Mouse (Mus musculus) left cerebral cortex, adult 2 months (tissue): Measurements from ENCODE around the gene Kif1b. TPM values are rescaled to one million over a fixed set of nuclear protein-coding genes. Genes with fewer than 3 reads are reported as not detected.

Experiments used
- DNase-seq, 2 experiments: peaks; one replicate each; pipeline ENCODE4 v3.0.0; 2021 to 2022; ENCODE audit warnings: low spot score in 2 of 2, mixed read lengths in 1 of 2; ENCODE audit errors: extremely low spot score in 1 of 2
- H3K27ac ChIP-seq: fragments of 200-600 bp; 2 replicates; pipeline ENCODE4 v1.8.1; 2022
- H3K4me3 ChIP-seq: fragments of 200-600 bp; 2 replicates; pipeline ENCODE4 v1.8.1; 2022
- CTCF ChIP-seq: fragments of 200-600 bp; IDR thresholded peaks from 2 replicates; pipeline ENCODE4 v1.8.1; 2022; ENCODE audit warnings: antibody characterized with exemption, mild to moderate bottlenecking, moderate library complexity
- intact Hi-C: fragments of 180-260 bp; cut with DNase I; formaldehyde crosslinking; loops from one replicate; pipeline ENCODE4 v1.15.1; 2025
- total RNA-seq, 2 experiments: library from RNA; stranded (reverse); gene quantifications; 2 replicates each; pipeline ENCODE4 v1.2.3; 2021

The Kif1b gene
- total RNA-seq, 2 experiments from 2014 or later = 444 to 487 TPM

DNA sequence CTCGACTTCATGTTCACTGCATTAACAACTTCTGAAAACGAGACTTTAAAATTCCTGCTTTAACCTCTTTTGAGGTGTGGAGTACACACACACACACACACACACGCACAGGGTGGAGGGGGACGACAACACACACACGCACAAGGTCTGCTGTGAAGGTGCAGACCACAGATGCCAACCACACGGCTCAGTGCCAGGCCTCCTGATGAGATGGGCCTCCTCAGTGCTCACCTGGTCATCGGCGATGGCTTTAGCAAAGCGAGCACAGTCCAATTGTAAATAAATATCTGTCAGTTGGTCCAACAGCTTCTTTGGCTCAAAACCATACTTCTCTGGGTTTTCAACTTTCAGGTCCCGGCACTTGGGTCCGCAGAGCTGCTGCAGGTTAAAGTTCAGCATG is 27.4 kb upstream of the Kif1b start:
- Histone ChIP-seq H3K27ac (no peak overlapping the region), H3K4me3 (no peak overlapping the region)
- intact Hi-C loops = no loop called here
- no peak for DNase-seq
- TF ChIP-seq CTCF = no peak

DNA sequence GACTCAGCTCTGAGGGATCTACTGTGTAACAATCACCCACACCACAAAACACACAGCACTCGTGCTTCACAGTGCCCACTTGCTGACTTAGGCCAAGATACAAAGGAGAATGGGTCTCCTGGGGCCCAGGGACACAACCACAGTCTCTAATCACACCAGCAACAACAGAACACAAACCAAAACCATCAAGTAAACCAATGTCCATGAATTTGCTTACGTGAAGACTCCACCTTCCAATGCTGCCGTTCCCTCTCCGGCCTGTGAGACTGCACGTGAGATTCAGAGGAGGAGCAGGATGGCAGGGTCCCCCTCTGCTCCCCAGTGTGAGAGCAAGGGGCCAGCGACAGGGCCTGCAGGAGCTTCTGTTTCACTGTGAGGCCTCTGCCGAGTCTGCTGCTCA is 25.2 kb upstream of the Kif1b start:
- intact Hi-C loops = no loop called here
- DNase-seq = no peak
- Histone ChIP-seq H3K4me3 (no peak overlapping the region), H3K27ac (no peak overlapping the region)
- TF ChIP-seq CTCF = no peak

DNA sequence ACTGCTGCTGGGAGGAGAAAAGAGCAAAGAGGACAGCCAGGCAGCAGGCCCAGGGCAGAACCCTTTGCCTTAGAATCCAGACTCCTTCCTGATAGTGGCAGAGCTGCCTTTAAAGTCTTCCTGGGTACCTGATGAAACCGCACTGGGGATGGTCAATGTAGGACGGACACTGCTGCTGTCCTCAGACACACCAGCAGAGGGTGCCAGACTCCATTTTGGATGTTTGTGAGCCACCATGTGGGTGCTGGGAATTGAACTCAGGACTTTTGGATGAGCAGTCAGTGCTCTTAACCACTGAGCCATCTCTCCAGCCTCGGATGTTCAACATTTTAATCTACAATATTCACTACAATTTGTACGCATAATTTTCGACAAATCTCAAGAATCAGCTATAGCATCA is 23.0 kb upstream of the Kif1b start:
- TF ChIP-seq CTCF = peak; percentile 27
- H3K4me3 ChIP-seq = no peak overlapping the region
- H3K27ac ChIP-seq = no peak overlapping the region
- DNase-seq = no peak
- intact Hi-C loops = no loop called here

DNA sequence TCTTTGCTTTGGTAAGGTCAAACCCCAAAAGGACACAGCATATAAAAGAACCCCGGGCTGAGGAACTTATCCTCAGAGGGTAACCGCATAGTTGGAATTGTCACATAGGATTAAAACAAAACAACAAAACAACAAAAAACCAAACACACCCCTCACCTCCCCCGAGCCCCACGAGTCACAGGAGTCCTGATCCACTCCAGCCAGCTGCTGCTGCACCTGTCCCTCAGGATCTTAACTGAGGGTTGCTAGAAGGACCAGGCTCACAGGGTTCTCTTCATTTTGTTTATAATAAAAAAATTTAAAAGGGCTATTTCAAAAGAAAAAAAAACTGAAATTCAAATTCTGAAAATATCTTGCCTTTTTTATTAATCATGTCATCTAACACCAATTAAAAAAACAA is 21.2 kb upstream of the Kif1b start:
- no peak for DNase-seq
- intact Hi-C loops = no loop called here
- H3K4me3 ChIP-seq = no peak overlapping the region

DNA sequence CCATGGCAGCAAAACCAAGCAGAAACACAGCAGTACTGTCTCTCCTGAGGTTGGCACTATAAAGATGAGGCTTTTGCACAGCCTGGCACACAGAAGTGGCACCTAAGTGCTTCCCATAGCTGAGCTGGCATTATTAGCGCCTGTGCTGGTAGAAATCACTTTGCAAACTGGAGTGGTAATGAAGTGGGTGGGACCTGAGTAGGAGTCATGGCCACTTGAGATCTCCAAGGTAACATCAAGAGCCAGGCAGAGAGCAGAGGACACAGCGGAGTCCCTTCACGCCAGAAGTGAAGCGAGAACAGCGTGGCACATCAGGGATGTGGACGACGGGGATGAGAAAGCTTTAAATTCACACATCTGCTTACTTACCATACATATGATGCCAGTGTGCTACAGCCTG is 19.8 kb upstream of the Kif1b start:
- no peak for DNase-seq
- Histone ChIP-seq H3K27ac (no peak overlapping the region), H3K4me3 (no peak overlapping the region)
- intact Hi-C loops = no loop called here
- no peak for TF ChIP-seq CTCF

More for the DNA sequence above, 21.2 kb upstream of the Kif1b start:
- no peak overlapping the region for H3K27ac ChIP-seq
- no peak for TF ChIP-seq CTCF

DNA sequence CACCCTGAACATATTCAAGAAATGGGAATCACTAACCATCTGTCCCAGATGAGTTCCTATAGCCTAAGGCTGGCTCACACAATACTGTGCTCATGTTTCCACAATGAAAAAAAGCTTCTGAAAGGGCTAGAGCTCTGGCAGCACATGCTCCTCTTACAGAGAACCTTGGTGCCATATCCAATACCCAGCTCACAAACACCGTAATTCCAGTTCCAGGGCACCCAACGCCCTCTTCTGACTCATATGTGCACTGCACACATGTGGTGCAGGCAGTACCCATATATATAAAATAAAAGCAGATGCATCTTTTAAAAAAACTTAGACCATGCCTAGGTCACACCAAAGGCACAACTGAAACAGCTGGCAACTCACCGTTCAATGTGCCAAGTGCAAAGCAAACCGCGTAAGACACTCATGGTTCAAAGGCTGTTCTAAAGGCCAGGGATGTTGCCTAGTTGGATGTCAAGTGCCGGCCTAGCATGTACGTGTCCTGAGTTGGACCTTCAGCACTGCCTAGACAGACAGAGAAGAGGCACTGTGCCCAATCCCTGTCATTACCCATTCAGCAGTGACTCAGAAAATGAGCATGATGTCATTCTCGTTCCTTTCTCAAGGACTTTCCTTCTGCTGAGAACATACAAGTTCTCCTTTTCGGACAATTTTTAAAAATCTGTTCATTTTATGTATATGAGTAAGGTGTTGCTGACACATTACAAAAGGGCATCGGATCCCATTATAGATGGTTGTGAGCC is 18.1 kb upstream of the Kif1b start:
- Histone ChIP-seq H3K27ac (no peak overlapping the region), H3K4me3 (no peak overlapping the region)
- no peak for DNase-seq
- intact Hi-C loops = no loop called here
- TF ChIP-seq CTCF = peak; percentile 20

DNA sequence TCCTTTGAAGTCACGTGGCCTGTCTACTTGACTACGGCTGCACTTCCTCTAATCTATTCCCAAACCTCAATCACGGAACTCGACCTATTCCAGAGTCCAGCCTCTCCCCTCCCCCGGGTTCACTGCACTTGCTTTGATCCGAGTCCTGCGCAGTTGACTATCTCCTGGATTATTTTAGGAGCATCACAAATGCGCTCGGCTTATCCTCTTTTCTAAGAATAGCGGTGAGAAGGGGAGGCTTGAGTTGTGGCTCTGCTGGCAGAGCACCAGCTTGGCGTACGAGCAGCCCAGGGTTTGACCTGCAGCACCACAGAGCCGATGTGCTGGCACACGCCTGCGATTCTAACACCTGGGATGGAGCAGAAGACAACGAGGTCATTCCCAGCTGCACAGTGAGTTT is 16.2 kb upstream of the Kif1b start:
- intact Hi-C loops = no loop called here
- no peak for TF ChIP-seq CTCF
- DNase-seq = no peak

DNA sequence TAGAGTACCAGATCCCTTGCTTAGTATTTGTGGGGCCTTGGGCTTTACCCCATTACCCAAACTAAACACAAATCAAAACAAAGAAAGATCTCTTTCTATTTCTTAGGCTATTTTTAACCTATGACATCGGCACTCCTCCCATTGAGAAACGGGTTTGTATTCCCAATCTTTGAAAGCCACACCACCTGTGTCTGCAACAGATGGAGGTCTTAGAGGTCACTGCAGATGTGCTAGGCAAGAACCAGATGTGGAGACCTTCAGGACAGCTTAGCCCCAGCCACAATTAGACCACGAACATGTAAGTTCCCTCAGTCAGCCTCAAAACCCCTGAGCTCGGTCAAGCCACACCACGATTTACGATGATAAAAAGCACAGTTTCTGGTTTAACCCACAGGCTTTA is 15.2 kb upstream of the Kif1b start:
- intact Hi-C loops = no loop called here
- no peak for TF ChIP-seq CTCF
- Histone ChIP-seq H3K4me3 (no peak overlapping the region), H3K27ac (no peak overlapping the region)
- DNase-seq = no peak

More for the DNA sequence above, 16.2 kb upstream of the Kif1b start:
- no peak overlapping the region for H3K27ac ChIP-seq
- H3K4me3 ChIP-seq = no peak overlapping the region

DNA sequence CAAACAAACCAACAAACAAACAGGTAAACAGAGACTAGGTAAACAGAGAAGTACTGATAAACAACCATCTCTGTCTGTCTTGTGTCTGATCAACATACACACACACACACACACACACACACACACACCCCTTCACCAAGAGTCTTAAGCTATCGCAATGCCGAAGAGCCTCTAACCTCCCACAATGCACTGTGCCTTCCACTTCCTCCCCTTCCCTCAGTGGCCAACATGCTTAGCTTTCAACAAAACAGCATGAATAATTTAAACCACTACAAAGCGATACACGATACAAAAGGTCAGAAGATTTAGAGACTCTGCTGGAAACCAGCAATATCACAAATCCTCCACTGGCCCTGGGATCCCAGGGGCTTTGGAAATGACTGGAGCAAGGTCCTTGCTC is 14.8 kb upstream of the Kif1b start:
- TF ChIP-seq CTCF = no peak
- H3K4me3 ChIP-seq = no peak overlapping the region
- no peak for DNase-seq
- intact Hi-C loops = no loop called here
- no peak overlapping the region for H3K27ac ChIP-seq

DNA sequence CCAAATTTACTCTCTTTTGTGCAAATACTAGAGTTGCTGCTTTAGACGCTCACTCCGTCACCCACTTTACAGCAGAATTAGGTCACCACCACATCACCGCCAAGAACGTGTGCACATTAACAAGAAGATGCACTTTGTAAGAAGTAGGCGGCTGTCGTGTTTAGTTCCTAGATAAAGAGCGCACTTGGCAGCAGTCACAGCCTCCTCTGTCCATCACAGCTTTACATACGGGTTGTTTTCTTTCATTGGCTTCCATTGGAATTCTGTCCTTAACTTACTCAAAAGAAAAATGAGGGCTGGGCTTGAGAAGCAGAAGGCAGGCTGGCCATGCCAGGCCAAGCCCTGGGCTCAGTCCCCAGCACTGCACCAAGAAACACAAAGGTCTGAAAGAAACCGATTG is 11.6 kb upstream of the Kif1b start:
- intact Hi-C loops = no loop called here
- Histone ChIP-seq H3K27ac (no peak overlapping the region), H3K4me3 (no peak overlapping the region)
- no peak for DNase-seq
- no peak for TF ChIP-seq CTCF

DNA sequence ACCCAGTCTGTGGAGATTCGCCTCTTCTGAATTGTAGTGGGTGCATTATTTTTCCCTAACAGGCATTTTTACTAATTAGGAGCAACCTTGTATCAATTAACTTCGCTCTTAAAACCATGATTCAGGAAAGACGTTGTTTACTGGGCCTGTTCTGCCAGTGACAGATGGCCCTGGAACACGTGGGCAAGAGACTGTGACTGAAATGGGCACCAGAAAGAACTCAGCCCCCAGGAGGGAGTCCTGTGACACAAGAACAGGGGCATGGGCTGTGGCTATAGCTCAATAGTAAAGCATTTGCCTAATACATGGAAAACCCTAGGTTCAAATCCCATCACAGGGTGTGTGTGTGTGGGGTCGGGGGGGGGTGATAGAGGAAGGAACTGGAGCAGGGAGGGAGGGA is 9.9 kb upstream of the Kif1b start:
- no peak for TF ChIP-seq CTCF
- no peak for DNase-seq
- Histone ChIP-seq H3K27ac (no peak overlapping the region), H3K4me3 (no peak overlapping the region)
- intact Hi-C loops = no loop called here

DNA sequence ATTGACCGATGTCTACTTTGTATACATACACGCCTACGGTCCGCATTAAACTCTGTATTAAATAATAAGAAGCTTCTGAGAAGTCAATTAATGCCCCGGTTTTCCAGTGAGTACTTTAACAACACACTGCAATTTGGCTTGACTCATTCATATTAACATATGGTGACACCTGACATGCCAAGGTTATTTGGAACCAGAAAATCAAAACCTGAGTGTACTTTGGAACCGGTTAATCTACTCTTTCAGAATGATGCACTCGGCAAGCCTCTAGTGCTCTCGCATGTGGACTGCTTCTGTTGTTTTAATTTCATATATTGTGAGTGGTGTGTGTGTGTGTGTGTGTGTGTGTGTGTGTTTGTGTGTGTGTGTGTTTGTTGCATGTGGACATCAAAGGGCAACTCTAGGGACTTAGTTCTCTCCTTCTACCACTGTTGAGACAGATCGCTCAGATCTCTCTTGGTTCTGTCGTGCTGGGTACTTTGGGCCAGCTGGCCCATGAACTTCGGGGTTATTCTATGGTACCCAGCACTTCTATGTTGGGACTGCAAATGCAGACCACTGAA is 6.9 kb upstream of the Kif1b start:
- no peak overlapping the region for H3K27ac ChIP-seq
- intact Hi-C loops = no loop called here
- DNase-seq = no peak
- no peak for TF ChIP-seq CTCF
- H3K4me3 ChIP-seq = no peak overlapping the region
